Comparison of ENCODE assay signal across 8 mouse cellular contexts in the genomic region with DNA sequence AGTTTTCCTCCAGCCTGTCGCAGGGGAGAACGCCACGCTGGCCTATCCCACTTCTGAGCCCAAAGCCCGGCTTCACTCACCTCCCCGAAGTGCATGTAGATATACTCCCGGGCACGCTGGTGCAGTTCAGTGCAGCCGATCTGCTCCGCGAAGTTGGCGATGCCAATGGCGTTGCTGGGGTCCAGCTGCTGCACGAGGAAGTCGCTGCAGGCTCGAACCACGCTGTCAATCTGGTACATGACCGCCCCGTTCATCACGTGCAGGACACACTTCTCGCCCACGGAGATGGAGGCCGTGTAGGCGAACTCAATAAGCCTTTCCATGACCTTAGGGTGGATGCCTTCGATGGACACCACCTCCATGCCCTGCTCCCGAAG. TPM values are rescaled to one million over a fixed set of nuclear protein-coding genes. Genes with fewer than 3 reads are reported as not detected.
DNase-seq lines count a peak whose midpoint lies in the region; ATAC-seq lines count a peak whose summit lies in the region.

No protein-coding gene starts in this region.

- no peak for ATAC-seq in kidney, embryonic 15.5 days (replicated peaks; ENCODE audit: low FRiP score)
- ATAC-seq in hindbrain, embryonic 15.5 days (ENCODE audit: low FRiP score, low read depth): no peak
- ATAC-seq in midbrain, embryonic 15.5 days (replicated peaks): no peak

- peak overlapping the region; percentile 92 for H3K4me3 ChIP-seq in kidney, embryonic 15.5 days (replicated peaks)
- peak overlapping the region; percentile 91 for H3K4me3 ChIP-seq in brown adipose tissue, adult 24 weeks (ENCODE audit: insufficient read depth, low read depth, low read length)
- H3K4me3 ChIP-seq in hindbrain, embryonic 15.5 days: peak overlapping the region; percentile 72
- H3K4me3 ChIP-seq in midbrain, embryonic 15.5 days: peak overlapping the region; percentile 85

- peaks cover 40% of the 10 kb centered on the region for H3K4me1 ChIP-seq in kidney, embryonic 15.5 days
- peaks cover 9% of the 10 kb centered on the region for H3K4me1 ChIP-seq in brown adipose tissue, adult 24 weeks (ENCODE audit: control insufficient read depth, insufficient read depth, insufficient read length, low read length)
- H3K4me1 ChIP-seq in hindbrain, embryonic 15.5 days (replicated peaks): peaks cover 36% of the 10 kb centered on the region
- peaks cover 29% of the 10 kb centered on the region for H3K4me1 ChIP-seq in midbrain, embryonic 15.5 days

- H3K4me2 ChIP-seq in kidney, embryonic 15.5 days: peak overlapping the region; percentile 73
- H3K4me2 ChIP-seq in hindbrain, embryonic 15.5 days: peak overlapping the region; percentile 66
- H3K4me2 ChIP-seq in midbrain, embryonic 15.5 days: peak overlapping the region; percentile 72

- peaks cover 42% of the 10 kb centered on the region for H3K36me3 ChIP-seq in kidney, embryonic 15.5 days
- peaks cover 15% of the 10 kb centered on the region for H3K36me3 ChIP-seq in hindbrain, embryonic 15.5 days
- peaks cover 8% of the 10 kb centered on the region; the same call in 1 of the 2 replicates for H3K36me3 ChIP-seq in midbrain, embryonic 15.5 days (replicated peaks)

- H3K9ac ChIP-seq in kidney, embryonic 15.5 days: peak overlapping the region; percentile 97
- H3K9ac ChIP-seq in hindbrain, embryonic 15.5 days: peak overlapping the region; percentile 96
- H3K9ac ChIP-seq in midbrain, embryonic 15.5 days: peak overlapping the region; percentile 98; the same call in 1 of the 2 replicates

- peak overlapping the region; percentile 97; the same call in 1 of the 2 replicates for H3K27ac ChIP-seq in kidney, embryonic 15.5 days
- H3K27ac ChIP-seq in brown adipose tissue, adult 24 weeks (replicated peaks; ENCODE audit: low read depth, low read length): 0 out of 2 replicates have a peak overlapping the region, but pooled peaks have one; percentile 9
- H3K27ac ChIP-seq in hindbrain, embryonic 15.5 days (replicated peaks): peak overlapping the region; percentile 87; the same call in 1 of the 2 replicates
- no peak overlapping the region for H3K27ac ChIP-seq in midbrain, embryonic 15.5 days

- peaks cover 2% of the 10 kb centered on the region for H3K27me3 ChIP-seq in kidney, embryonic 15.5 days
- 0 out of 2 replicates have a peak, but pooled peaks cover 1% of the 10 kb centered on the region for H3K27me3 ChIP-seq in hindbrain, embryonic 15.5 days
- 0 out of 2 replicates have a peak, but pooled peaks cover 4% of the 10 kb centered on the region for H3K27me3 ChIP-seq in midbrain, embryonic 15.5 days (replicated peaks)

- no peaks in the 10 kb centered on the region for H3K9me3 ChIP-seq in kidney, embryonic 15.5 days (replicated peaks)
- H3K9me3 ChIP-seq in hindbrain, embryonic 15.5 days: no peaks in the 10 kb centered on the region
- H3K9me3 ChIP-seq in midbrain, embryonic 15.5 days: no peaks in the 10 kb centered on the region

- WGBS in kidney, embryonic 15.5 days: 75% methylated on average over 25 of the region's 25 CpGs
- WGBS in hindbrain, embryonic 15.5 days: 75% methylated on average over 25 of the region's 25 CpGs
- 82% methylated on average over 25 of the region's 25 CpGs for WGBS in midbrain, embryonic 15.5 days

- no peak for DNase-seq in kidney, adult 18-20 months
- no peak for DNase-seq in frontal cortex, postnatal 25 days (ENCODE audit: low spot score in 2 of 2)
- no peak for DNase-seq in adrenal gland, postnatal 14 days
- no peak for DNase-seq in adrenal gland, adult 18-20 months (ENCODE audit: low spot score in 2 of 2)

RNA-seq across cellular contexts. Expression of a gene that starts 2.2 kb away (rescaled TPM):
- 55.1 and 64.2 TPM in 2 replicates for polyA plus RNA-seq in kidney, embryonic 15.5 days (2015; fragmentation: Nextera tagmentation; extraction: Ambion mirVana)
- polyA plus RNA-seq in brown adipose tissue, adult 24 weeks (2012; ENCODE audit: insufficient read depth, insufficient read length, missing spikeins): 24.6 and 25.5 TPM in 2 replicates
- 66.7 and 68.2 TPM in 2 replicates for polyA plus RNA-seq in hindbrain, embryonic 15.5 days (2015; fragmentation: Nextera tagmentation; extraction: Ambion mirVana)
- 75.4 and 78.7 TPM in 2 replicates for polyA plus RNA-seq in midbrain, embryonic 15.5 days (2015; fragmentation: Nextera tagmentation; extraction: Ambion mirVana)
- 42.0 and 42.4 TPM in 2 replicates for total RNA-seq in adrenal gland, postnatal 14 days (2021)
- total RNA-seq in adrenal gland, adult 18-20 months (2021): 10 to 100 TPM; 44.9 to 51.2 TPM

RNA-seq across cellular contexts. Expression of a gene that starts 11.3 kb away (rescaled TPM):
- 0.19 TPM in 1 of 2 replicates, not detected in the other for polyA plus RNA-seq in kidney, embryonic 15.5 days (2015; fragmentation: Nextera tagmentation; extraction: Ambion mirVana)
- polyA plus RNA-seq in brown adipose tissue, adult 24 weeks (2012; ENCODE audit: insufficient read depth, insufficient read length, missing spikeins): 2.1 and 3.6 TPM in 2 replicates
- polyA plus RNA-seq in hindbrain, embryonic 15.5 days (2015; fragmentation: Nextera tagmentation; extraction: Ambion mirVana): 4.1 and 4.6 TPM in 2 replicates
- 2.8 and 4.2 TPM in 2 replicates for polyA plus RNA-seq in midbrain, embryonic 15.5 days (2015; fragmentation: Nextera tagmentation; extraction: Ambion mirVana)
- total RNA-seq in adrenal gland, postnatal 14 days (2021): 1.8 and 2.3 TPM in 2 replicates
- total RNA-seq in adrenal gland, adult 18-20 months (2021): 1 to 10 TPM in 1 of 2 experiments, under 1 TPM in 1; 0.50 to 1.0 TPM

RNA-seq across cellular contexts. Expression of a gene that starts 28.1 kb away (rescaled TPM):
- 42.7 and 49.5 TPM in 2 replicates for polyA plus RNA-seq in kidney, embryonic 15.5 days (2015; fragmentation: Nextera tagmentation; extraction: Ambion mirVana)
- polyA plus RNA-seq in brown adipose tissue, adult 24 weeks (2012; ENCODE audit: insufficient read depth, insufficient read length, missing spikeins): 23.5 and 23.7 TPM in 2 replicates
- polyA plus RNA-seq in hindbrain, embryonic 15.5 days (2015; fragmentation: Nextera tagmentation; extraction: Ambion mirVana): 47.6 and 53.7 TPM in 2 replicates
- polyA plus RNA-seq in midbrain, embryonic 15.5 days (2015; fragmentation: Nextera tagmentation; extraction: Ambion mirVana): 54.7 and 55.7 TPM in 2 replicates
- total RNA-seq in adrenal gland, postnatal 14 days (2021): 45.9 and 46.9 TPM in 2 replicates
- 10 to 100 TPM; 39.9 to 52.6 TPM for total RNA-seq in adrenal gland, adult 18-20 months (2021)

RNA-seq across cellular contexts. Expression of a gene that starts 50.8 kb away (rescaled TPM):
- 13.8 and 19.8 TPM in 2 replicates for polyA plus RNA-seq in kidney, embryonic 15.5 days (2015; fragmentation: Nextera tagmentation; extraction: Ambion mirVana)
- 10.9 and 16.2 TPM in 2 replicates for polyA plus RNA-seq in brown adipose tissue, adult 24 weeks (2012; ENCODE audit: insufficient read depth, insufficient read length, missing spikeins)
- 14.9 and 15.7 TPM in 2 replicates for polyA plus RNA-seq in hindbrain, embryonic 15.5 days (2015; fragmentation: Nextera tagmentation; extraction: Ambion mirVana)
- polyA plus RNA-seq in midbrain, embryonic 15.5 days (2015; fragmentation: Nextera tagmentation; extraction: Ambion mirVana): 17.1 and 20.8 TPM in 2 replicates
- 27.2 and 36.8 TPM in 2 replicates for total RNA-seq in adrenal gland, postnatal 14 days (2021)
- total RNA-seq in adrenal gland, adult 18-20 months (2021): 10 to 100 TPM; 31.1 to 34.9 TPM

RNA-seq across cellular contexts. Expression of a gene that starts 54.2 kb away (rescaled TPM):
- polyA plus RNA-seq in kidney, embryonic 15.5 days (2015; fragmentation: Nextera tagmentation; extraction: Ambion mirVana): 51.2 and 51.5 TPM in 2 replicates
- polyA plus RNA-seq in brown adipose tissue, adult 24 weeks (2012; ENCODE audit: insufficient read depth, insufficient read length, missing spikeins): 11.1 and 13.5 TPM in 2 replicates
- polyA plus RNA-seq in hindbrain, embryonic 15.5 days (2015; fragmentation: Nextera tagmentation; extraction: Ambion mirVana): 108 and 111 TPM in 2 replicates
- 87.3 and 92.1 TPM in 2 replicates for polyA plus RNA-seq in midbrain, embryonic 15.5 days (2015; fragmentation: Nextera tagmentation; extraction: Ambion mirVana)
- 17.9 and 22.5 TPM in 2 replicates for total RNA-seq in adrenal gland, postnatal 14 days (2021)
- total RNA-seq in adrenal gland, adult 18-20 months (2021): 10 to 100 TPM in 1 of 2 experiments, 1 to 10 TPM in 1; 9.1 to 11.8 TPM
